Mouse (Mus musculus): ENCODE results near the gene Kbtbd2.

GRCm38 (mm10) chr6:56794834-56795233 lies 2.8 kb downstream of the Kbtbd2 start:
- TF ChIP-seq CTCF (IDR thresholded peaks at IDR 0.05; ENCODE audit: borderline replicate concordance, control insufficient read depth, extremely low read depth, insufficient read depth, low read length, poor library complexity) (no peak), POLR2A (IDR thresholded peaks at IDR 0.05; ENCODE audit: control insufficient read depth, extremely low read depth, insufficient read depth, low read length, poor library complexity) (no peak)
